Mouse (Mus musculus): Measurements from ENCODE around the gene Kcnip3.

- TF ChIP-seq CTCF (IDR thresholded peaks at IDR 0.05; ENCODE audit: low read depth) (no peak), EP300 (optimal IDR thresholded peaks at IDR 0.05) (no peak)
Observed at GRCm38 (mm10) chr2:127530418-127530817, 8.5 kb upstream of the Kcnip3 start.
